Mouse (Mus musculus): ENCODE data around the gene Chad.

- no peak for TF ChIP-seq CTCF (IDR thresholded peaks at IDR 0.05; ENCODE audit: control insufficient read depth, insufficient read depth, low read length)
- TF ChIP-seq POLR2A (IDR thresholded peaks at IDR 0.05; ENCODE audit: borderline replicate concordance, control insufficient read depth, low read depth, low read length) = no peak
These were observed 7.0 kb downstream of the Chad start for GRCm38 (mm10) chr11:94571850-94572249.

Data from bone marrow, adult 2 months (tissue).